In genomic region chr17:27520557-27520956, GRCm38 (mm10) we compare ENCODE assay signal across 8 mouse cellular contexts. TPM values are rescaled to one million over a fixed set of nuclear protein-coding genes. Genes with fewer than 3 reads are reported as not detected.
DNase-seq lines count a peak whose midpoint lies in the region; ATAC-seq lines count a peak whose summit lies in the region.

No protein-coding gene starts in this region.

- no peaks in the 10 kb centered on the region for H3K4me1 ChIP-seq in heart, embryonic 11.5 days (ENCODE audit: control insufficient read depth, insufficient read depth, low read length)
- H3K4me1 ChIP-seq in embryonic facial prominence, embryonic 14.5 days (ENCODE audit: control insufficient read depth, insufficient read depth, low read length) = no peaks in the 10 kb centered on the region
- H3K4me1 ChIP-seq in hindbrain, embryonic 15.5 days (replicated peaks) = peaks cover 21% of the 10 kb centered on the region
- peaks cover 34% of the 10 kb centered on the region for H3K4me1 ChIP-seq in limb, embryonic 10.5 days
- H3K4me1 ChIP-seq in midbrain, embryonic 14.5 days (ENCODE audit: control insufficient read depth, insufficient read depth, low read length) = peaks cover 21% of the 10 kb centered on the region

- ATAC-seq in heart, embryonic 11.5 days (replicated peaks; ENCODE audit: insufficient number of reproducible peaks, low FRiP score, low TSS enrichment) = no peak
- ATAC-seq in embryonic facial prominence, embryonic 14.5 days (ENCODE audit: low read depth) = peak; percentile 41; the same call in 1 of the 2 replicates
- ATAC-seq in hindbrain, embryonic 15.5 days (ENCODE audit: low FRiP score, low read depth) = peak; percentile 69; the same call in 1 of the 2 replicates
- ATAC-seq in midbrain, embryonic 14.5 days (ENCODE audit: low FRiP score, low TSS enrichment) = peak; percentile 59

- peak; percentile 18 to 48 for DNase-seq in heart, adult 18-20 months
- peak; percentile 69 for DNase-seq in adrenal gland, postnatal 25 days
- no peak for DNase-seq in embryonic facial prominence, embryonic 14.5 days (ENCODE audit: low spot score)
- peak; percentile 89 for DNase-seq in limb, embryonic 10.5 days (ENCODE audit: low spot score)
- peak; percentile 89 for DNase-seq in midbrain, embryonic 14.5 days
- DNase-seq in spleen, postnatal 10 days (ENCODE audit: low spot score in 2 of 2) = peak; percentile 36 to 69

- WGBS in heart, embryonic 11.5 days (ENCODE audit: insufficient replicate concordance) = 2% methylated on average over 27 of the region's 27 CpGs
- WGBS in embryonic facial prominence, embryonic 14.5 days = under 1% methylated on average over 18 of the region's 27 CpGs
- WGBS in hindbrain, embryonic 15.5 days = 0% methylated on average over 27 of the region's 27 CpGs
- WGBS in limb, embryonic 10.5 days = under 1% methylated on average over 27 of the region's 27 CpGs
- under 1% methylated on average over 27 of the region's 27 CpGs for WGBS in midbrain, embryonic 14.5 days

- H3K36me3 ChIP-seq in heart, embryonic 11.5 days (ENCODE audit: control insufficient read depth, insufficient read depth, low read length) = no peaks in the 10 kb centered on the region
- no peaks in the 10 kb centered on the region for H3K36me3 ChIP-seq in embryonic facial prominence, embryonic 14.5 days (ENCODE audit: control insufficient read depth, insufficient read depth, low read length)
- H3K36me3 ChIP-seq in hindbrain, embryonic 15.5 days = no peaks in the 10 kb centered on the region
- no peaks in the 10 kb centered on the region for H3K36me3 ChIP-seq in limb, embryonic 10.5 days
- no peaks in the 10 kb centered on the region for H3K36me3 ChIP-seq in midbrain, embryonic 14.5 days (ENCODE audit: control insufficient read depth, insufficient read depth, low read length)

- H3K27ac ChIP-seq in heart, embryonic 11.5 days (ENCODE audit: low read depth, low read length) = no peak overlapping the region
- H3K27ac ChIP-seq in embryonic facial prominence, embryonic 14.5 days (replicated peaks; ENCODE audit: low read depth, low read length) = no peak overlapping the region
- no peak overlapping the region for H3K27ac ChIP-seq in hindbrain, embryonic 15.5 days (replicated peaks)
- no peak overlapping the region for H3K27ac ChIP-seq in limb, embryonic 10.5 days
- no peak overlapping the region for H3K27ac ChIP-seq in midbrain, embryonic 14.5 days (replicated peaks; ENCODE audit: low read depth, low read length)

- H3K9me3 ChIP-seq in heart, embryonic 11.5 days (replicated peaks; ENCODE audit: control insufficient read depth, low read length) = no peaks in the 10 kb centered on the region
- H3K9me3 ChIP-seq in embryonic facial prominence, embryonic 14.5 days (ENCODE audit: control insufficient read depth, low read length) = no peaks in the 10 kb centered on the region
- no peaks in the 10 kb centered on the region for H3K9me3 ChIP-seq in hindbrain, embryonic 15.5 days
- no peaks in the 10 kb centered on the region for H3K9me3 ChIP-seq in limb, embryonic 10.5 days (replicated peaks)
- H3K9me3 ChIP-seq in midbrain, embryonic 14.5 days (ENCODE audit: control insufficient read depth, low read length) = no peaks in the 10 kb centered on the region

- H3K27me3 ChIP-seq in heart, embryonic 11.5 days (ENCODE audit: control insufficient read depth, insufficient read depth, low read length) = peaks cover 64% of the 10 kb centered on the region
- peaks cover 44% of the 10 kb centered on the region for H3K27me3 ChIP-seq in embryonic facial prominence, embryonic 14.5 days (replicated peaks; ENCODE audit: control insufficient read depth, insufficient read depth, low read length)
- H3K27me3 ChIP-seq in hindbrain, embryonic 15.5 days = peaks cover 18% of the 10 kb centered on the region
- H3K27me3 ChIP-seq in limb, embryonic 10.5 days (ENCODE audit: low read depth, poor library complexity, severe bottlenecking) = peaks cover 71% of the 10 kb centered on the region
- peaks cover 10% of the 10 kb centered on the region for H3K27me3 ChIP-seq in midbrain, embryonic 14.5 days (ENCODE audit: control insufficient read depth, insufficient read depth, low read length)

- H3K4me2 ChIP-seq in heart, embryonic 11.5 days = no peak overlapping the region
- H3K4me2 ChIP-seq in embryonic facial prominence, embryonic 14.5 days (ENCODE audit: low read depth, low read length) = 0 out of 2 replicates have a peak overlapping the region, but pooled peaks have one; percentile 13
- peak overlapping the region; percentile 51 for H3K4me2 ChIP-seq in hindbrain, embryonic 15.5 days
- peak overlapping the region; percentile 46 for H3K4me2 ChIP-seq in midbrain, embryonic 14.5 days (ENCODE audit: low read length)

- no peak overlapping the region for H3K9ac ChIP-seq in heart, embryonic 11.5 days (ENCODE audit: low read depth, low read length)
- H3K9ac ChIP-seq in embryonic facial prominence, embryonic 14.5 days (ENCODE audit: low read depth, low read length) = no peak overlapping the region
- no peak overlapping the region for H3K9ac ChIP-seq in hindbrain, embryonic 15.5 days
- H3K9ac ChIP-seq in midbrain, embryonic 14.5 days (replicated peaks; ENCODE audit: low read length) = no peak overlapping the region

- H3K4me3 ChIP-seq in heart, embryonic 11.5 days (ENCODE audit: low read depth, low read length) = no peak overlapping the region
- H3K4me3 ChIP-seq in embryonic facial prominence, embryonic 14.5 days (ENCODE audit: low read depth, low read length) = no peak overlapping the region
- peak overlapping the region; percentile 20; the same call in 1 of the 2 replicates for H3K4me3 ChIP-seq in hindbrain, embryonic 15.5 days
- peak overlapping the region; percentile 17 for H3K4me3 ChIP-seq in limb, embryonic 10.5 days
- H3K4me3 ChIP-seq in midbrain, embryonic 14.5 days (replicated peaks; ENCODE audit: low read depth, low read length) = no peak overlapping the region

RNA-seq across cellular contexts. Expression of gene Grm4, which starts 0.6 kb away (rescaled TPM):
- total RNA-seq in heart, adult 18-20 months (2021) = under 1 TPM; 0.15 to 0.18 TPM
- 0.06 and 0.07 TPM in 2 replicates for polyA plus RNA-seq in heart, embryonic 11.5 days (2014; fragmentation: Nextera tagmentation; extraction: Ambion mirVana)
- total RNA-seq in adrenal gland, postnatal 25 days (2021) = 3.1 and 4.8 TPM in 2 replicates
- polyA plus RNA-seq in embryonic facial prominence, embryonic 14.5 days (2014; fragmentation: Nextera tagmentation; extraction: Ambion mirVana) = 0.97 and 1.2 TPM in 2 replicates
- 8.7 TPM in 2 replicates for polyA plus RNA-seq in hindbrain, embryonic 15.5 days (2015; fragmentation: Nextera tagmentation; extraction: Ambion mirVana)
- 0.06 and 0.35 TPM in 2 replicates for polyA plus RNA-seq in limb, embryonic 10.5 days (2016; fragmentation: Nextera tagmentation; extraction: Ambion mirVana)
- polyA plus RNA-seq in midbrain, embryonic 14.5 days (2014; fragmentation: Nextera tagmentation; extraction: Ambion mirVana) = 9.8 and 10.1 TPM in 2 replicates

RNA-seq across cellular contexts. Expression of gene Hmga1, which starts 35.7 kb away (rescaled TPM):
- 10 to 100 TPM; 47.3 to 52.7 TPM for total RNA-seq in heart, adult 18-20 months (2021)
- polyA plus RNA-seq in heart, embryonic 11.5 days (2014; fragmentation: Nextera tagmentation; extraction: Ambion mirVana) = 261 and 278 TPM in 2 replicates
- 14.3 and 15.5 TPM in 2 replicates for total RNA-seq in adrenal gland, postnatal 25 days (2021)
- polyA plus RNA-seq in embryonic facial prominence, embryonic 14.5 days (2014; fragmentation: Nextera tagmentation; extraction: Ambion mirVana) = 142 and 170 TPM in 2 replicates
- 134 and 149 TPM in 2 replicates for polyA plus RNA-seq in hindbrain, embryonic 15.5 days (2015; fragmentation: Nextera tagmentation; extraction: Ambion mirVana)
- 904 and 1,218 TPM in 2 replicates for polyA plus RNA-seq in limb, embryonic 10.5 days (2016; fragmentation: Nextera tagmentation; extraction: Ambion mirVana)
- polyA plus RNA-seq in midbrain, embryonic 14.5 days (2014; fragmentation: Nextera tagmentation; extraction: Ambion mirVana) = 134 and 143 TPM in 2 replicates

RNA-seq across cellular contexts. Expression of gene AI413582, which starts 45.0 kb away (rescaled TPM):
- total RNA-seq in heart, adult 18-20 months (2021) = 10 to 100 TPM in 1 of 2 experiments, 1 to 10 TPM in 1; 9.3 to 10.6 TPM
- polyA plus RNA-seq in heart, embryonic 11.5 days (2014; fragmentation: Nextera tagmentation; extraction: Ambion mirVana) = 18.1 and 18.3 TPM in 2 replicates
- total RNA-seq in adrenal gland, postnatal 25 days (2021) = 12.7 and 27.6 TPM in 2 replicates
- 28.8 and 29.3 TPM in 2 replicates for polyA plus RNA-seq in embryonic facial prominence, embryonic 14.5 days (2014; fragmentation: Nextera tagmentation; extraction: Ambion mirVana)
- 67.4 and 71.9 TPM in 2 replicates for polyA plus RNA-seq in hindbrain, embryonic 15.5 days (2015; fragmentation: Nextera tagmentation; extraction: Ambion mirVana)
- 9.4 TPM in 2 replicates for polyA plus RNA-seq in limb, embryonic 10.5 days (2016; fragmentation: Nextera tagmentation; extraction: Ambion mirVana)
- 51.9 and 74.5 TPM in 2 replicates for polyA plus RNA-seq in midbrain, embryonic 14.5 days (2014; fragmentation: Nextera tagmentation; extraction: Ambion mirVana)

Comparison
In these comparisons a context has a peak if more than half of its experiments do, and no peak if none do; other contexts are left out.
1. H3K4me3 ChIP-seq: peak in hindbrain, embryonic 15.5 days (single experiment) and limb, embryonic 10.5 days (single experiment); none in heart, embryonic 11.5 days (single experiment), embryonic facial prominence, embryonic 14.5 days (single experiment) and midbrain, embryonic 14.5 days (single experiment).